Comparison of ENCODE assay signal across 8 mouse cellular contexts in genomic region chr7:28382981-28383396, GRCm38 (mm10). TPM values are rescaled to one million over a fixed set of nuclear protein-coding genes. Genes with fewer than 3 reads are reported as not detected.
DNase-seq lines count a peak whose midpoint lies in the region; ATAC-seq and TF ChIP-seq lines count a peak whose summit lies in the region.

No protein-coding gene starts in this region.

- peak; percentile 66; the same call in 1 of the 2 replicates for TF ChIP-seq POLR2A in thymus, adult 2 months (IDR thresholded peaks at IDR 0.05; ENCODE audit: control insufficient read depth, extremely low read depth, insufficient read depth, low read length, poor library complexity)

- peak overlapping the region; percentile 98 for H3K27ac ChIP-seq in embryonic facial prominence, embryonic 13.5 days
- peak overlapping the region; percentile 32; the same call in 1 of the 2 replicates for H3K27ac ChIP-seq in hindbrain, embryonic 13.5 days
- H3K27ac ChIP-seq in thymus, adult 2 months (ENCODE audit: control insufficient read depth, insufficient read depth, low read length): peak overlapping the region; percentile 98
- H3K27ac ChIP-seq in forebrain, embryonic 15.5 days (replicated peaks): no peak overlapping the region

- TF ChIP-seq CTCF in thymus, adult 2 months (IDR thresholded peaks at IDR 0.05; ENCODE audit: borderline replicate concordance, control insufficient read depth, extremely low read depth, insufficient read depth, low read length, poor library complexity): no peak

- no peaks in the 10 kb centered on the region for H3K9me3 ChIP-seq in embryonic facial prominence, embryonic 13.5 days
- H3K9me3 ChIP-seq in hindbrain, embryonic 13.5 days: no peaks in the 10 kb centered on the region
- no peaks in the 10 kb centered on the region for H3K9me3 ChIP-seq in megakaryocyte, embryonic 14.5 days
- no peaks in the 10 kb centered on the region for H3K9me3 ChIP-seq in forebrain, embryonic 15.5 days

- intact Hi-C loops in left cerebral cortex, postnatal 14 days (cut with DNase I): no loop called here

- peak overlapping the region; percentile 40; the same call in 1 of the 2 replicates for H3K4me3 ChIP-seq in embryonic facial prominence, embryonic 13.5 days
- no peak overlapping the region for H3K4me3 ChIP-seq in hindbrain, embryonic 13.5 days
- H3K4me3 ChIP-seq in megakaryocyte, embryonic 14.5 days (replicated peaks): peak overlapping the region; percentile 93
- 0 out of 2 replicates have a peak overlapping the region, but pooled peaks have one; percentile 2 for H3K4me3 ChIP-seq in thymus, adult 2 months (ENCODE audit: control insufficient read depth, insufficient read depth, low read length)
- no peak overlapping the region for H3K4me3 ChIP-seq in forebrain, embryonic 15.5 days

- no peak for ATAC-seq in embryonic facial prominence, embryonic 13.5 days (ENCODE audit: insufficient number of reproducible peaks, insufficient read depth, low FRiP score, low TSS enrichment, low read depth)
- no peak for ATAC-seq in hindbrain, embryonic 13.5 days (ENCODE audit: low FRiP score)
- ATAC-seq in forebrain, embryonic 15.5 days (replicated peaks): no peak

- WGBS in embryonic facial prominence, embryonic 13.5 days: 58% methylated on average over 11 of the region's 11 CpGs
- WGBS in hindbrain, embryonic 13.5 days: 77% methylated on average over 11 of the region's 11 CpGs
- WGBS in thymus, adult 2 months: under 1% methylated on average over 11 of the region's 11 CpGs
- WGBS in forebrain, embryonic 15.5 days: 74% methylated on average over 11 of the region's 11 CpGs

- peaks cover 46% of the 10 kb centered on the region for H3K4me1 ChIP-seq in embryonic facial prominence, embryonic 13.5 days
- H3K4me1 ChIP-seq in hindbrain, embryonic 13.5 days (replicated peaks): peaks cover 41% of the 10 kb centered on the region
- peaks cover 77% of the 10 kb centered on the region for H3K4me1 ChIP-seq in megakaryocyte, embryonic 14.5 days
- peaks cover 63% of the 10 kb centered on the region for H3K4me1 ChIP-seq in thymus, adult 2 months (replicated peaks; ENCODE audit: control insufficient read depth, insufficient read depth, low read length)
- peaks cover 38% of the 10 kb centered on the region for H3K4me1 ChIP-seq in forebrain, embryonic 15.5 days

- peaks cover 21% of the 10 kb centered on the region for H3K36me3 ChIP-seq in embryonic facial prominence, embryonic 13.5 days
- peaks cover 27% of the 10 kb centered on the region for H3K36me3 ChIP-seq in hindbrain, embryonic 13.5 days
- H3K36me3 ChIP-seq in megakaryocyte, embryonic 14.5 days (replicated peaks; ENCODE audit: low read length): peaks cover 36% of the 10 kb centered on the region
- H3K36me3 ChIP-seq in thymus, adult 2 months (ENCODE audit: control insufficient read depth, insufficient read depth, low read length): peaks cover 3% of the 10 kb centered on the region
- peaks cover 21% of the 10 kb centered on the region for H3K36me3 ChIP-seq in forebrain, embryonic 15.5 days

- H3K4me2 ChIP-seq in embryonic facial prominence, embryonic 13.5 days: peak overlapping the region; percentile 75
- no peak overlapping the region for H3K4me2 ChIP-seq in hindbrain, embryonic 13.5 days
- H3K4me2 ChIP-seq in forebrain, embryonic 15.5 days (replicated peaks): no peak overlapping the region

- DNase-seq in 3134 (ENCODE audit: extremely low read depth, insufficient read length, low spot score): peak; percentile 75
- peak; percentile 66 to 74 for DNase-seq in CD8-positive naive resting alpha-beta T cell, adult 2 months (ENCODE audit: low read depth in 2 of 2, low spot score in 2 of 2)
- DNase-seq in left cerebral cortex, postnatal 14 days (ENCODE audit: low spot score in 2 of 2): peak; percentile 71 to 85
- peak; percentile 67 for DNase-seq in thymus, adult 2 months

- no peaks in the 10 kb centered on the region for H3K27me3 ChIP-seq in embryonic facial prominence, embryonic 13.5 days
- peaks cover 15% of the 10 kb centered on the region for H3K27me3 ChIP-seq in hindbrain, embryonic 13.5 days
- H3K27me3 ChIP-seq in megakaryocyte, embryonic 14.5 days (replicated peaks): no peaks in the 10 kb centered on the region
- no peaks in the 10 kb centered on the region for H3K27me3 ChIP-seq in thymus, adult 2 months (ENCODE audit: control insufficient read depth, insufficient read depth, low read length)
- H3K27me3 ChIP-seq in forebrain, embryonic 15.5 days: no peaks in the 10 kb centered on the region

- H3K9ac ChIP-seq in embryonic facial prominence, embryonic 13.5 days: 0 out of 2 replicates have a peak overlapping the region, but pooled peaks have one; percentile 6
- no peak overlapping the region for H3K9ac ChIP-seq in hindbrain, embryonic 13.5 days
- no peak overlapping the region for H3K9ac ChIP-seq in forebrain, embryonic 15.5 days (replicated peaks)

RNA-seq across cellular contexts. Expression of gene Zfp36, which starts 2.9 kb away (rescaled TPM):
- 9.7 and 11.0 TPM in 2 replicates for polyA plus RNA-seq in embryonic facial prominence, embryonic 13.5 days (2015; fragmentation: Nextera tagmentation; extraction: Ambion mirVana)
- 4.6 and 4.9 TPM in 2 replicates for polyA plus RNA-seq in hindbrain, embryonic 13.5 days (2015; fragmentation: Nextera tagmentation; extraction: Ambion mirVana)
- 1 to 10 TPM; 1.5 to 3.3 TPM for total RNA-seq in left cerebral cortex, postnatal 14 days (2021)
- 159 and 225 TPM in 2 replicates for polyA plus RNA-seq in megakaryocyte, embryonic 14.5 days (2012; ENCODE audit: insufficient read depth, low replicate concordance)
- polyA plus RNA-seq in thymus, adult 2 months (2012; rRNA removed): 152 and 159 TPM in 2 replicates
- 5.6 and 5.7 TPM in 2 replicates for polyA plus RNA-seq in forebrain, embryonic 15.5 days (2015; fragmentation: Nextera tagmentation; extraction: Ambion mirVana)

RNA-seq across cellular contexts. Expression of gene Med29, which starts 9.5 kb away (rescaled TPM):
- polyA plus RNA-seq in embryonic facial prominence, embryonic 13.5 days (2015; fragmentation: Nextera tagmentation; extraction: Ambion mirVana): 40.5 and 53.5 TPM in 2 replicates
- polyA plus RNA-seq in hindbrain, embryonic 13.5 days (2015; fragmentation: Nextera tagmentation; extraction: Ambion mirVana): 43.7 and 44.8 TPM in 2 replicates
- total RNA-seq in left cerebral cortex, postnatal 14 days (2021): 10 to 100 TPM; 18.0 to 19.8 TPM
- polyA plus RNA-seq in megakaryocyte, embryonic 14.5 days (2012; ENCODE audit: insufficient read depth, low replicate concordance): 15.2 and 24.0 TPM in 2 replicates
- 56.0 and 65.3 TPM in 2 replicates for polyA plus RNA-seq in thymus, adult 2 months (2012; rRNA removed)
- 44.6 and 46.9 TPM in 2 replicates for polyA plus RNA-seq in forebrain, embryonic 15.5 days (2015; fragmentation: Nextera tagmentation; extraction: Ambion mirVana)

RNA-seq across cellular contexts. Expression of gene Paf1, which starts 9.8 kb away (rescaled TPM):
- polyA plus RNA-seq in embryonic facial prominence, embryonic 13.5 days (2015; fragmentation: Nextera tagmentation; extraction: Ambion mirVana): 80.5 and 89.6 TPM in 2 replicates
- 93.0 and 100 TPM in 2 replicates for polyA plus RNA-seq in hindbrain, embryonic 13.5 days (2015; fragmentation: Nextera tagmentation; extraction: Ambion mirVana)
- 10 to 100 TPM; 59.9 to 60.0 TPM for total RNA-seq in left cerebral cortex, postnatal 14 days (2021)
- polyA plus RNA-seq in megakaryocyte, embryonic 14.5 days (2012; ENCODE audit: insufficient read depth, low replicate concordance): 38.6 and 78.0 TPM in 2 replicates
- polyA plus RNA-seq in thymus, adult 2 months (2012; rRNA removed): 146 and 182 TPM in 2 replicates
- 98.0 and 106 TPM in 2 replicates for polyA plus RNA-seq in forebrain, embryonic 15.5 days (2015; fragmentation: Nextera tagmentation; extraction: Ambion mirVana)

RNA-seq across cellular contexts. Expression of gene Plekhg2, which starts 10.6 kb away (rescaled TPM):
- polyA plus RNA-seq in embryonic facial prominence, embryonic 13.5 days (2015; fragmentation: Nextera tagmentation; extraction: Ambion mirVana): 102 and 109 TPM in 2 replicates
- 32.0 and 34.6 TPM in 2 replicates for polyA plus RNA-seq in hindbrain, embryonic 13.5 days (2015; fragmentation: Nextera tagmentation; extraction: Ambion mirVana)
- 10 to 100 TPM; 10.1 to 10.3 TPM for total RNA-seq in left cerebral cortex, postnatal 14 days (2021)
- 13.5 and 26.9 TPM in 2 replicates for polyA plus RNA-seq in megakaryocyte, embryonic 14.5 days (2012; ENCODE audit: insufficient read depth, low replicate concordance)
- polyA plus RNA-seq in thymus, adult 2 months (2012; rRNA removed): 187 and 211 TPM in 2 replicates
- polyA plus RNA-seq in forebrain, embryonic 15.5 days (2015; fragmentation: Nextera tagmentation; extraction: Ambion mirVana): 42.8 and 47.8 TPM in 2 replicates

RNA-seq across cellular contexts. Expression of gene Rps16, which starts 32.5 kb away (rescaled TPM):
- 1,032 and 1,091 TPM in 2 replicates for polyA plus RNA-seq in embryonic facial prominence, embryonic 13.5 days (2015; fragmentation: Nextera tagmentation; extraction: Ambion mirVana)
- polyA plus RNA-seq in hindbrain, embryonic 13.5 days (2015; fragmentation: Nextera tagmentation; extraction: Ambion mirVana): 537 and 543 TPM in 2 replicates
- total RNA-seq in left cerebral cortex, postnatal 14 days (2021): 100 to 1,000 TPM; 481 to 507 TPM
- 495 and 2,789 TPM in 2 replicates for polyA plus RNA-seq in megakaryocyte, embryonic 14.5 days (2012; ENCODE audit: insufficient read depth, low replicate concordance)
- polyA plus RNA-seq in thymus, adult 2 months (2012; rRNA removed): 1,733 and 1,891 TPM in 2 replicates
- 514 and 544 TPM in 2 replicates for polyA plus RNA-seq in forebrain, embryonic 15.5 days (2015; fragmentation: Nextera tagmentation; extraction: Ambion mirVana)

Comparison
In these comparisons a context has a peak if more than half of its experiments do, and no peak if none do; other contexts are left out.
1. H3K4me3 ChIP-seq: peak in embryonic facial prominence, embryonic 13.5 days (single experiment), megakaryocyte, embryonic 14.5 days (single experiment) and thymus, adult 2 months (single experiment); none in hindbrain, embryonic 13.5 days (single experiment) and forebrain, embryonic 15.5 days (single experiment).
2. RNA of gene Zfp36, which starts 2.9 kb away (polyA plus RNA-seq): 159 to 225 TPM in megakaryocyte, embryonic 14.5 days and 152 to 159 TPM in thymus, adult 2 months; 9.7 to 11.0 TPM in embryonic facial prominence, embryonic 13.5 days, 5.6 to 5.7 TPM in forebrain, embryonic 15.5 days and 4.6 to 4.9 TPM in hindbrain, embryonic 13.5 days; every median in the first group is over 10 times any median in the second.
3. Peak in every context shown above with its lines, with median percentiles within 50 percentile points of each other: DNase-seq.